Mouse (Mus musculus) hematopoietic stem cell, adult 5-6 weeks (primary cell): ENCODE results near the gene Podn. TPM values are rescaled to one million over a fixed set of nuclear protein-coding genes. Genes with fewer than 3 reads are reported as not detected.
"Not testable (repeated sequence)": the region's sequence is repeated elsewhere in the genome, so short reads cannot be mapped to it uniquely, and the experiment has no call there.

Experiments
- ATAC-seq, 2 experiments: fragments of 125-278 bp in 1 of 2; replicated peaks in 1 of 2; 2 replicates each; pipeline ENCODE4 v1.8.0; 2016 to 2017; ENCODE audit warnings: inconsistent platforms in 2 of 2, mild to moderate bottlenecking in 2 of 2, moderate number of reproducible peaks in 2 of 2, low read depth in 1 of 2, moderate TSS enrichment in 1 of 2; ENCODE audit not compliant: low FRiP score in 2 of 2, poor library complexity in 2 of 2, severe bottlenecking in 2 of 2, insufficient read depth in 1 of 2, low TSS enrichment in 1 of 2
- total RNA-seq: library from RNA; stranded (forward); fragments of 172-1452, 232-1000 nt; gene quantifications from 2 replicates; pipeline ENCODE4 v1.2.3, GENCODE M21; 2017

Gene Podn
- total RNA-seq, 1 experiment from 2014 or later: not detected

DNA sequence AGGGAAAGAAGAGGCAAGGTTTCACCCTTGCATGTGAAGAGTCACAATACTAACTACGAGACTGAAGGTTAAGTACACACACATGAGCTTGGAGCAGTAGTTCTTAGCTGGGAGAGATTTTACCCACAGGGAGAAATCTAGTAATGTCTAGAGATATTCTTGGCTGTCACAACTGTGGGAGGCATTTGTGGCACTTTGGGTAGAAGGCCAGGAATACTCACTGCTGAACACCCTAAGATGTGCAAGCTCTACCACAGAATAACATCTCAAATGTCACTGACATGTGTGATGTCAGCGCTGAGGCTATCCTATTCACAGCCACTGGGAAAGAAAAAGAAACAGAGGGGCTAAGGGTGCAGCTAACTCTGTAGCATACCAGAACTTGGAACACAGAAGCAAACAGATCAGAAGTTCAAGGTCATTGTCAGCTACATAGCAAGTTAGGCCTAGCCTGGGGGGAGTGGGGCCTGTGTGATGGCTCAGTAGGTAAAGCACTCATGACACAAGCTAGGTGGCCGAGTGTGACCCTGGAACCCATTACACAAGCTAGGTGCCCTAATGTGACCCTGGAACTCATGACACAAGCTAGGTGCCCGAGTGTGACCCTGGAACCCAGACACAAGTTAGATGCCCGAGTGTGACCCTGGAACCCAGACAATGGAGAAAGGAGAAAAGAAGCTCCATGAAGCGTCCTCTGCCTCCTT is 13.1 kb downstream of the Podn start:
- no peak for ATAC-seq

DNA sequence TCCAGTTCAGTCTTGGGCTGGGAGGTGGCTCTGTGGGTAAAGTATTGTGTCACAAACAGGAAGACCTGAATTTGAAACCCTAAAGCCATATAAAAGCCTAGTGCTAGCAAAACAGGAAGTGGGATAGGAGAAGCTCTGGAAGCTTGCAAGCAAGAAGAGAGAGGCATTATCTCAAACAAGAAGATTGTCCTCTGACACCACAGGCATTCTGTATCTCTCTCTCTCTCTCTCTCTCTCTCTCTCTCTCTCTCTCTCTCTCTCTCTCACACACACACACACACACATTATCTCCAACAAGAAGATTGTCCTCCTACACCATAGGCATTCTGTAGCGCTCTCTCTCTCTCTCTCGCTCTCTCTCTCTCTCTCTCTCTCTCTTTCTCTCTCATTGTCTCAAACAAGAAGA is 13.8 kb downstream of the Podn start:
- ATAC-seq: peak; percentile 27 to 66; a peak in 2 of 4 replicates

DNA sequence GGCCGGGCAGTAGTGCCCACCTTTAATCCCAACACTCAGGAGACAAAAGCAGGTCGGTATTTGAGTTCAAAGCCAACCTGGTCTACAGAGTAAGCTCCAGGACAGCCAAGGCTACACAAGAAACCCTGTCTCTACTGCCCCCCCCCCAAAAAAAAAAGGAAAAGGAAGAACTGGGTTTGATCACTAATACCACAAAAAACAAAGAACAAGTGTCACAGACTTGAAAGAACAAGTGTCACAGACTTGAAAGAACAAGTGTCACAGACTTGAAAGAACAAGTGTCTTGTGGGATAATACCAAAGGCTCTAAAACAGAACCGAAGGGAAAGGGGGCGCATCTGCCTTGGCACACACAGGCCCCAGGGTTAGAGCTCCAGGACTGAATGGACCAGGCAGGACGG is 15.4 kb downstream of the Podn start:
- no peak for ATAC-seq

DNA sequence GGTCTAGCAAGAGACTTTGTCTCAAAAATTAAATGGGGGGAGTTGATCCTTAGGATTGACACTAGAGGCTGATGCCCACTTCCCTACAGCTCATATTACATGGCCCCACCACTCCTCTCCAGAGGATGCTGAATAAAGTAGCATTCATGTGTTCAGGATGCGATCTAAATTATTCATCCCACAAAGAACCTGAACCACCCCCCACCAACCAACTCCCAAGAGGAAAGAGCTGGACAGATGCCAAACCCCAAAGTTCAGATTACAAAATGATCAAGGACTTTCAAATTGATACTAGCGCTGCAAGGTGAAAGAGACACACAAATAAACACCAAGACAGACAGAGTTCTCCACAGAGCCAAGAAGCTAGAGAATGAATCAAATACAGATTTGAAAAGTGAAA is 16.5 kb downstream of the Podn start:
- no peak for ATAC-seq

DNA sequence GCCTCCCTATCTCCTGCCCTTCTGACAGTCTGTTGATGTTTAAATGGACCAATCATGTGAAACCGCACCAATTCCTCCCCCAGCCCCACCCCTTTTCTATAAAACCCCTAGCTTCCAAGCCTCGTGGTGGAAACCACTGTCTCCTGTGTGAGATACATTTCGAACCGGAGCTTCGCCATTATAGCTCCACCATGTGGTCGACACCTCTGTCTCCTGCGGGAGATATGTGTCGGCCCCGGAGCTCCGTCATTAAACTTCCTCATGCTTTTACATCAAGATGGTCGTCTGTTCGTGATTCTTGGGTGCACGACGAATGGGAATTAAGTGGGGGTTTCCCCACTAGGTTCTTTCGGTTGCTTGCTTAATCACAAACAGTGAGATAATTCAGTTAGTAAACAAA is 17.1 kb downstream of the Podn start:
- not testable (repeated sequence) for ATAC-seq

DNA sequence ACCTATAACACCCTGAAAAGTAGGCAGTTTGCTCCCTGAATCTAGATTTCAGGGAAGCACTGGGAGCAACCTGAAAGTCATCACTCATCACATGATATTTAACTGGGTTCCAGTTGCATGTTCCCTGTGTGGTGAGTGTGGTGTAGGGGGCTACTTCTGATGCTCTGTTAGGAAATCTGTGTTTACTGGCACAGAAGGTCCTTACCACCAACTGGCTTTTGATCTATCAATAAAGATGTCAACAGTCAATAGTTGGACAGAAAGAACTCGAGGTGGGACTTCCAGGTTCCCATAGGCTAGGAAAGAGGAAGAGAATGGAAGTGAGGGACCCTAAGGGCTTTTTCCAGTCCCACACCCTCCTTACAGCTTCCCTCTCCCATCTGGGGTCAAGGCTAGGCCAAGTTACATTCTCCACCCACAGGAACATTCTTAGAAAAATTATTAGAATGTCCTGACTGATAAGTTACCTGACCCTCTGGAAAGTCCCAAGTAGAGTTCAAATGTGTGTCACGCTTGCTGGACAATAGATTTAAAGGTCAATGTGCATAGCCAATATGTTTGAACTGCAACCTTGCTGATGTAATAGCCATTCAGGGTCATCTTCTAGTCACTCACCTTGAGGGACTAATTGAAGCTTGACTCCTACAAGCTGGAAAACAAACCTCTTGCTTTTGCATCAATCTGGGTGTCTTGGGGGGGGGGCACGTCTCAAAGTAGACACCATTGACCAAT is 18.9 kb downstream of the Podn start:
- no peak for ATAC-seq

DNA sequence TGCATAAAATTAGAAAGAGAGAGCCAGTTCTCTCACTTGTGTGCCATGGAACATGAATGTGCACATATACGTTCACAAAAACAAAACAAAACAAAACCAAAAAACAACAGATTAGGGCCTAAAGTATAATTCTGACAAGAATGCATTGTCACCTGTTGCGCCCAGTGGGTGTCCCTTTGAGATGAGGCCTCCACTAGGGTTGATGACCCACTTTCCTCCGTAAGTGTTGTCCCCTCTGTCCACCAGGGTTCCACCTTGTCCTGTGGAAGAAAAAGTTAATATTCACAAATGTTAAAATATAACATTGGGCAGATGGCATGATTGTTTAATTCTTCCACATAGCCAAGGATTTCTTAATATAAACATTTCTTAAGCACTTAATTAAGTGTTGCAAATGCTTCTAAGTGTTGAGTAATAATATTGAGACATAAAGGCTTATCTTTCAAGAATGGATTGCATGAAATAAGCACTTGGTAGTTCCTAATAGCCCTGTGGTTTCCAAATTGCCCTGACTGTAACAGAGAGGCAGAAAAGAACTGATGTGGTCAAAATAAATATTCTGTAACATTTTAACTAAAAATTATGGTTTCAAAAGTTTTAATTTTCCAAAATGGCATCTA is 21.9 kb downstream of the Podn start:
- ATAC-seq: no peak

DNA sequence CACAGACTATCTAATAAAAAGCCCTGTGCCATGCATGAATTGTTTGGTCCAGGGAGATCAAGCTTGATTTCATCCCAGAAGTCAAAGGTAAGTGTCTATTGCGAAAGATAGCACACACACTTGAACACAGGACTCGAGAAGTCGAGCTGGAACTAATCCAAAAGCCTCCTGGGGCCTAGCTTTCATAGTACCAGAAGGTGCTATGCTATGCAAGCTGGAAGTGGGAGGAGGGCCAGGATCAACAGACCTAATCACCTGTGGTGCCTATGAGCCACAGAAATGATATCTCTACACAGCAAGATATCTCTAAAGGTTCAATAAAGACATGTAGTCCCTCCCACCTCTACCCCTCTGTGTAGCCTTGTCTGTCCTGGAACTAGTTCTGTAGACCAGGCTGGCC is 24.2 kb downstream of the Podn start:
- no peak for ATAC-seq

DNA sequence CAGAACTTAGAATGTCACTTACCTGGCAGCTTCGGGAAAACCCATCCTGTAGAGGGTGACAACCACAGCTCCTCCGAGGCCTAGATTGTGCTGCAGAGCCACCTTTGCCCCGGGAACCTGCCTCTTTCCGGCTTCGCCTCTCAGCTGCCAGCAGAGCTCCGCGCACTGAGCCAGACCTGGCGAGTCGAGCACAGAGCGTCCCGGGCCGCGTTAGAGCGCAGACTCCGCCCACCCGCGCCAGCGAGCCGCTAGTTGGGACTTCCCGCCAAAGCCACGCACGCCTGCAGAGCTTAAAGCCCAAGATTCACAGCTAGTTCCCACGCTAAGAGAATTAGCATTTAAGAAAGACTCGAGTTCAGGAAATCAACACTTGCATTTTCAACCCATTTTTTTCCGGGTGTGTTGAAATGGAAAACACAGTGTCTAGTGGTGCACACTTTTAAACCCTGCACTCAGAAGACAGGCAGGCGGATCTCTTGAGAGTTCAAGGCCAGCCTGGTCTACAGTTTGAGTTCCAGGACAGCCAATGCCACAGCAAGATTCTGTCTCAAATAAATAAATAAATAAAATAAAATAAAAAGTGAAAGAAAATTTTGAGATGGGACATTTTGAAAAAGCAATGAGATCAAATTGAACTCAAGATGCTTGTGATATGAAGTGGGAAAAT is 24.9 kb downstream of the Podn start:
- ATAC-seq: peak; percentile 99 to 100

DNA sequence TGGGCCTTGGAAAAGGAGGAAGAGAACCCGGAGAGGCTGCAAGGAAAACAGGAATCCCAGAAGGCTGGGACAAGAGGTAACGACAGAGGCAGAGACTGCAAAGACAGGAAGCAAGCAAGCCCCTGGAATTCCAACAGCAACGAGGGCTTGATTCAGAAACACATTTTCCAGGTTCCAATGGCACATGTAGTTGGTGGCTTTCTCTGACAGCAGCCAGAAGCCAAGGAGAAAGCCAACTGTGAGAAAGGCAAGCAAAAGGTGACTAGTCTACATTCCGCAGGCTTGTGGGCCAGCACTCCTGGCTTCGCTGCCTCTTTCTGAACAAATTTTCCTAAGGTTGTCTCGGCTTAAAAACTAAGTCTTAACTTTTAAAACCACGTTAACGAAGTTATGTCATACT is 25.5 kb downstream of the Podn start:
- ATAC-seq: no peak

DNA sequence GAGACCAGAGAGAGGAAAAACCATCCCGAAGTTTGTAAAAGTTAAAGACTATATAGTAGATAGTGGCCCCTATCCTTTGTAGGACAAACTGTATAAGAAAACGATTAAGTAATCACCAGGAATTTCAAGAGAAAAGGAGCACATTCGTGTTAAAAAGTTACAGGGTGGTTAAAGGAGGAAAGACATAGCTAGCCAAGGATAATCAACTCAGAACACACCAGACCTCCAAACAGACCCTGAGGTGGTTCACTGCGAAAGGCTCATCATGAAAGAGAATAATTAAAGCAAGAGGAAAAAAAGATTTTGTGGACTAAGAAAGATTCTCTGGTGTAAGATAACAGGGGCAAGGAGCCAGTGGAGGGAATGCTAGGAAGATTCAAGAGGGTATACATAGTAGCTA is 26.0 kb downstream of the Podn start:
- ATAC-seq: no peak

DNA sequence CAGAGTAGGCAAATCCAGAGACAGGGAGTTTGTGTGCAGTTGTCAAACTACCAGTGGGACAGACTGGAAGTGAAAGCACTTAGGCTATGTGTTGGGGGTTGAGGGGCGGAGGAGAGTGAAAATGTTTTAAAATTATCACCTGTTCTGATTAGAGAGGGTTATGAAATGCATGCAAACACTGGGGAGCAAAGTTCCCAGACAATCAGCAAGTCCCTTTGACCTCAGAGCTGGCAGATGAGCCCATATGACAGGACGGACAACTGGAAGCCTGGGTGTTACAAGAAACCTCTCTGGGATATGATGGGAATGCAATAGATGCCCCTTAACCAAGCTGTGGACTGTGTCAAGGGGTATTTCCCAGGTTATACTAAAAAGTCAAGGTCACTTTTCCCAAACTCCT is 28.2 kb downstream of the Podn start:
- no peak for ATAC-seq

DNA sequence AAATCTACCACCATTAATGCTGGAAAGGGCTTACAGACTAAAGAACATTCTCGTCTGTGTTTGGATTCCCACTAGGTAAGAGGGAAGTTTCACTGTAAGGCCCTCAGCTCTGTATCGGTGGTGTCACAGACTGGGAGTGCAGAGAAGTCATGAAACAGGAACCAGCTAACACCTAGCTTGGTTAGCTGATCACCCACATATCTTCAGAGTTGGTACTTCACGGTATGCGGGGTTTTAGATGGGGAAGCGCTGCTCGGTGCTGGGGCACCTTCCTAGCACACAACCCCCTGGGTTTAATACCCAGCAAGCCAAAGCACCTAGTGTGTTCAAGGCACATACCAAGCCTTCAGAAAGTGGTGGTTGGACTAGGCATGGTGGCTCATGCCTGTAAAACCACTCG is 29.0 kb downstream of the Podn start:
- ATAC-seq: no peak

DNA sequence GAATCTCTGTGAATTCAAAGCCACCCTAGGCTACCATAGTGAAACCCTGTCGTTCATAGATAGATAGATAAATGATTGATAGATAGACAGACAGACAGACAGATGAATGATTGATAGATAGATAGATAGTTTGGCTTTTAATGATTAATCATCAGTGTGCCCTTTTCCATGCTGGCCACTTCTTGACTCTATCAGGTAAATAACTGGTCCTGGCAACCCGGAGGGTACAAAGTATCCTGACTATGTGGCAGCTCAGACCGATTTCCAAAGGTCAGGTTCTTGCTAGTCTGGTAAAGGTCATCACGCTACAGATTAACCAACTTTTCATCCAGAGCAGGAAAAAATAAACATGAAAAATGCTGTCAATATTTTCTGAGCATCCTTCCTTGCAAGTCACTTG is 29.7 kb downstream of the Podn start:
- ATAC-seq: no peak

DNA sequence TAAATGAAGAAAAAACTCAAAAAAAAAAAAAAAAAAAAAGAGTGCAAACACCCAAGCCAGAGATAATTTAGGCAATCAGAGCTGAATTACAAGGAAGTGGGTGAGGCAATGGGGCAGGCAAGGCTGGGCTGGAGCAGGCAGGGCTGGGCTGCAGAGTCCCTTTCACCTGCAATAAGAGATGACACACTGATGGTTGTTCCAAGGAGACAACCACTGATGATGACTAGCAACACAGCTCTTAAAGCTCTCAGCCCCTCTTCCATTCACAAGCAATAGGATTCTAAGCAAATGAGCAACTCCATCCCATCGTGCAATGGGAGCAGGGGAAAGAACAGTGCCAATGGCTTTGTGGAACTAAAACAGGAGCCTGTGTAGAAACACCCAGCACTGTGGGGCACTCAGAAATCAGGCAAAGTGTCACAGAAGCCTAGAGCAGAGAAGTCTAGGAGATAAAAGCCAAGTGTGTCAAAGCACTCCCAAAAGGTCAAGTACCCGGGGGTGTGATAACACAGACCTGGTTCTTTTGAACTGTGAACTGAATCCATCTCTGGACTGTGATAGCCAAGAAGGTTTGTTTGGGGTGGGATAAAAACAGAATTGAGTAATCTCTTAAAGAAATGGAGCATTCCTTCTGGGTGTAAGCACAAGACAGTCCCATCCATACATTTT is 30.9 kb downstream of the Podn start:
- ATAC-seq: no peak; a peak in 1 of 4 replicates

DNA sequence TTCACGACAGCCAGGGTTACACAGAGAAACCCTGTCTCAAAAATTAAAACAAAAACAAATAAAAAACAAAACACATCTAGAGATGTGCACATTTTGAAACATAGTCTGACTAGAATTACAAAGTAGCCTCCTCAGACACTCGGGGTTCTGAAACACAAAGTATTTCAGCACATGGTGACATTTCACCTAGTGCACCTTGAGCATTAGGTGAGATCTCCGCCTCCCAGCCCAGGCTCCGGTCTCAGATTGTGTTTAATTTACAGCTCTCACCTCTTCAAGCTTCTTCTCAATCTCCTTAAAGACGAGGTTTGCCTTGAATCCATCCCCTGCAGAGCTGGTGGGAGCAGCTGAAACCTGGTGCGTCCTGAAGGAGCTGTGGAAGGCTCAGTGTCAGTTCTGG is 32.6 kb downstream of the Podn start:
- no peak for ATAC-seq

DNA sequence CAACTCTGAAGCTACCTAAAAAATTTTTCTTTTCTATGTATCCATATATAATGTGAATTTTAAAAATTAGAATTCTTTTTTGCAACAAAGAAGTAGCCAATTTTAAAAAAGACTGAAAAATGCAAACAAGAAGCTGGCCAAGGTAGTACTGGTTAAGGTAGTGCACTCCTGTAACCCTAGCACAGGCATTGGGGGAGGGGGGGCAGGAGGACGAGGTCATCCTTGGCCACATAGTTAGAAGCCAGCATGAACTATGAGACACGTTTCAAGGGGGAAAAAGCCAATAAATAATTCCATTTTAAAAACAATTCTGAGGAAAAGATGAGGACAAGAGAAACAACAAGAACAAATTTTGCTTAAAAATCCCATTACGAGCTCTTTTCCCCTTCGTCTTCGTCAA is 33.7 kb downstream of the Podn start:
- ATAC-seq: no peak

DNA sequence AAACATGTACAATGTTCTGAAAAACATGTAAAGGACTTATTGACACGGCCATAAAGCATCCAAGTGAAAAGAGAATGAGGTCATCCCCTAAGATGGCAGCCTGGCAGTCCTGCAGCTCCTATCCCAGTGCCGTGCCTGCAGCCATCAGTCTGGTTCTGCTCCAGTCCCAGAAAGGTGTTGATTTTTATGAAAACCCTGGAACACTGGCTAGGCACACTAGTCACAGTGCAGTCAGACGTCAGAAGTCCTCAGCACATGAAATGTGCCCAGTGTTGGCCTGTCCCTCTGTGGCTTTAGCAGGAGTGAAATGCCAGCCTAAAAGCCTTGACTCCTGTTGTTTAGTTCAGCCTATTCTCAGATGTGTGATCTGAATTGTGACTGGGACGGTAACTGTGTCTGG is 35.5 kb downstream of the Podn start:
- no peak for ATAC-seq
